Mouse (Mus musculus) mouse trophoblast stem cell (cell line): ENCODE measurements around the gene Nr3c2.

Experiments
- in situ Hi-C, 2 experiments: fragments of 300-500 bp; cut with MseI, MboI; formaldehyde crosslinking; loops; 2 replicates in 1 of 2; 3 replicates in 1 of 2; pipeline ENCODE4 v1.15.1; 2025

Nr3c2 gene

DNA sequence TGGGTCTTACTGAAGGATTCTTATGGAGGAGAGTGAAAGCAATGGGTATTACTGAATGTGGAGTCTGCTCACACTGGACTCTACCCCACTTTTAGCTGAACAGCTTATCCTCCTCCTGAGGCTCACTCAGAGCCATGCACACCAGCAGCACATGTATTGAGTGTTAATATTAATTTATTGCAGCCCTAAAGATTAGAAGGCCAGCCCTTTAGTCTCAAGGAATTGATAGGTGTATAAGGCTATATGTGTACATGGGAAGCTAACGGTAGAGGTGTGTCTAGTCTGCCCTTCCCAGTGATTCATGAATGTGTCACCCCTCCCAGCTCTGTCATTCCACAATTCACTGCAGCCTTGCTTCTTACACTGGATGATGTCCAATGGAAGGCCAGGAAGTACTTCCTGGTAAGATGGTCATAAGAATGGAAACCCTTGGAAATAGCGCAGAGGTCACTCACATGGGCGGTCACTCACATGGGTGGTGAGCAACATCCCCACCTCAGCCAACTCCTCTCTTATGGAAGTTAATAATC, 156.3 kb downstream of the Nr3c2 start:
- in situ Hi-C loops, result no loop called here

DNA sequence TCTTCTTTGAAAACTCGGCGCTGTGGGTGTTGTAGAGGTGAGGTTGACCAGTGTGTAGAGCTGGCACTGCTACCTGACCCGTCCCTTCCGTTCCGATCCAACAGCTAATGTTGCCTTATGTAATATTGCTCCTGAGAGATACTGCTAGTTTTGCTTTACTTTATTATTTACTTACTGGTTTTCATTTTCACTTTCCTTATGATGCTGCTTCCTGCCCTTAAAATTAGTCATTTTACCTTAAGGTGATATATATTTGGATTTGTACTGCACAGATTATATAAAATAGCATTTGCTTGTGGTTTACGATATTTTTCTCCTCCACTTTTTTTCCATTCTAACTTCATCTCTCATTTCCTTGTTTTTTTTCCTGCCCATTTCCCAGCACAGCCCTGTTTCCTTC, 157.6 kb downstream of the Nr3c2 start:
- in situ Hi-C loops, result no loop called here

- in situ Hi-C loops, result no loop called here
These were observed 183.4 kb downstream of the Nr3c2 start for GRCm38 (mm10) chr8:77082687-77083086.

DNA sequence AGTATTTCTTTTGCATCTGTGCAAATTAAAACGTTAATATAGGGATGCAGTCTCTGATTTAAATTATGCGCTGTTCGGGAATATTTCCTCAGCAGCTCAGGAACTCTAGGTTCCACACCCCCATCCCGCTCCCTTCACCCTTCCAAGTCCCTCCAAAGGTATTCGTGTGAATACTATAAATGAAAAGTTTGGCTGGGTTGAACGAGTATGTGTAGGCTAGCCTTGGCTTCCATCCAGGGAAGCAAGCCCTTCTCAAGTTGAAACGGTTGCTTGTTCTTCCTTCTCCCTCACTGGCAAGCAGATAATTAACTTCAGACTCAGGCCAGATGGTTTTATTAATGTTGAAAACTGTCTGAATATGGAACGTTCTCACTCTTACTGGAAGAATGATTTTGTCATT, 186.8 kb downstream of the Nr3c2 start:
- in situ Hi-C loops, result no loop called here

- in situ Hi-C loops, result no loop called here
These were observed 197.5 kb downstream of the Nr3c2 start for GRCm38 (mm10) chr8:77096721-77097120.

DNA sequence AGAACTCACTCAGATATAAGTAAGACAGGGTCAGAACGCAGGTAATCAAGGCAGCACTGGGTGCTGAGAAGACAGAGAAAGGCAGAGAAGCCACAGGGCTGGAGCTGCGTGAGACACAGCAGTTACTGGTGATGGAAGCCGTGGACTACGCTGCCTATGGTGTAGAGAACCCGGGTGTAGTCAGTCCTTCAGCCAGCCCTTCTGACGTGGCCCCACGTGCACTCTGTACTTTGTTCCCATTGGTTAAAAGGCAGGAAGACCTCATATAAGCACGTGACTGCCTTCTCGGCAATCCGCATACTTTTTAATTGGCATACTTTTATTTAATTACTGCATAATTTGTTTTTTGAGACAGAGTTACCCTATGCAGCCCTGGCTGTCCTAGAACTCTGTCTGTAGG, 198.9 kb downstream of the Nr3c2 start:
- in situ Hi-C loops, result no loop called here

DNA sequence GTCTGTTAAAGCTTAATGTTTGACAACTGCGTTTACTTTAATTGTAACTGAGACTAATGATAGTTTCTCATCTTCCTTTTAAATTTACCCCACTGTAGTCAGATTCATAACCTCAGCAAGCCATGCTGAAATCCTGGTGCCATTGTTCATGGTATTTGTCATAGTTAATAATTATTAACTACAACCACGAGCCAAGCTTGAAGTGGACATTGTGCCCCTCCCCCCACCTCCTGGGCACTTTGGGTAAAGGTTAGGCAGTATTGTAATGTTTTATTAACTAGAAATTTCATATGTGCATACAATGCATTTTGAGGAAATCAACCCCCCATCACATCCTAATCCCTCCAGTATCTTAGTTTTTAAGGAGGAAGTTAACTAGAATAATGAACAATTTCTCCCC, 201.1 kb downstream of the Nr3c2 start:
- in situ Hi-C loops, result no loop called here

GRCm38 (mm10) chr8:77102879-77103278, 203.6 kb downstream of the Nr3c2 start:
- in situ Hi-C loops, result no loop called here

GRCm38 (mm10) chr8:77112719-77113118, 213.5 kb downstream of the Nr3c2 start:
- in situ Hi-C loops, result no loop called here

DNA sequence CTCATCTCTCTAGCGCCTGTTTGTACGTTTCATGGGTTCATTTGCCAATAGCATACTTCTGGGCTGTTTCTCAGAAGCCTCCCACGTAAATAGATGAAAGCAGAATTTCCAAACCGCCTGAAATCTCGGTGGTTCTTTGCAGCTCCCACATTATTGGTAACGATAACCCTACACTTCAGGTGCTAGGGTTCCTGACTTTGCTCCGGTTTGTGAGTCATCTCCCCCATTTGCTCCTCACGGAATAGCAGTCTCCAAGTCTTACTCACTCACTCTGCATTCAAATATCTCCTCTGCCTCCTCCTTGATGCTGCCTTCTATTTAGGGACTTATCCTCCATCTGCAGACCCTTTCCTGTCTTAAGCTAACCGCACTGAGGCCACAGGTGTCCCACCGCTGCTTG, 215.5 kb downstream of the Nr3c2 start:
- in situ Hi-C loops, result no loop called here

DNA sequence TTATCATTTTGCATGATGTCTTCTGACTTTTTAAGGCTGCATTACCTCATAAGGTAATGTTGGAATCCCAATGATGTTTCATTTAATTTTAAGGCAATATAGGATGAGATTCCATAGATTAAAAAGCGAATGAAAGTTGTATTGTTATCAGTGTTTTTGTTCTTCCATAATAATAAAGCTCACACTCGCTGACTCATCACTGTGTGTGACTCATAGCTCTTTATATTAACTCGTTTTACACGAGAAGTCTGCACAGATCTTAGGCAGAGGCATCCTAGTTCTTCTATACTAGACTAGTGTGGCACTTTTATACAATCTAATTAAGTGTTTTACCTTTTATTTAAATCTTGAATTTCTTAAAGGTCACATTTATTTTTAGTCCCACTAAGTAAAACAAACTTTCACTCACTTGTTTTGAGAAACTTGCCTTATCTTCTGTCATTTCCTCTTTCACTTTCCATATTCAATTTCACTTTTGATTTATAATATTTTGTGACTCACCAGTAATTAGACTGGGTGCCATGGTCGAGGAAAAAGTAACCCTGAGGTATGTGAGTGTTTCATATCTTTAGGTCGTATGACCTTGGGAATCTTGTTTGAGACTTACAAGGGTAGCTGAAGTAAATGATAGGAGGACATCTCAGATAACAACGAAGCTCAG, 217.3 kb downstream of the Nr3c2 start:
- in situ Hi-C loops, result no loop called here

- in situ Hi-C loops, result no loop called here
These were observed 221.7 kb downstream of the Nr3c2 start for GRCm38 (mm10) chr8:77120810-77121570.

- in situ Hi-C loops, result no loop called here
These were observed 222.3 kb downstream of the Nr3c2 start for GRCm38 (mm10) chr8:77121571-77121890.

GRCm38 (mm10) chr8:77122300-77122699, 223.1 kb downstream of the Nr3c2 start:
- in situ Hi-C loops, result no loop called here

GRCm38 (mm10) chr8:77125777-77126176, 226.5 kb downstream of the Nr3c2 start:
- in situ Hi-C loops, result no loop called here

DNA sequence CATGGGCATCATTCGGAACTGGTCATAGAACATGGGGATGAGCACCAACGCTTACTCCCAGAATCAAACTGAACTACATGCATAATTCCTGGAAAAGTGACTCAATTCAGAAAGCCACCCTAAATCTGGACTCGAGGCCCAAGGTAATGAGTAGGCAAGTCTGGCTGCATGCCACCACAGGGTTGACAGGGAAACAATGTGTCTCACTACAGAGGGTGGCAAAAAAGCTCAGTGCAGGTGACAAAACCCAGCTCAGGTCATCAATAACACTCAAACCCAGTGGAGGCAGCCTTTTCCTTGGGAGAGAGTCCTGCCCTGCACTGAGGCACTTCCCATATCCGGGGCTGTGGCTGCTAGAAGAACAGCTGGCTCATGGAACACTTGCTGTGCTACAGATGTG, 228.8 kb downstream of the Nr3c2 start:
- in situ Hi-C loops, result no loop called here

DNA sequence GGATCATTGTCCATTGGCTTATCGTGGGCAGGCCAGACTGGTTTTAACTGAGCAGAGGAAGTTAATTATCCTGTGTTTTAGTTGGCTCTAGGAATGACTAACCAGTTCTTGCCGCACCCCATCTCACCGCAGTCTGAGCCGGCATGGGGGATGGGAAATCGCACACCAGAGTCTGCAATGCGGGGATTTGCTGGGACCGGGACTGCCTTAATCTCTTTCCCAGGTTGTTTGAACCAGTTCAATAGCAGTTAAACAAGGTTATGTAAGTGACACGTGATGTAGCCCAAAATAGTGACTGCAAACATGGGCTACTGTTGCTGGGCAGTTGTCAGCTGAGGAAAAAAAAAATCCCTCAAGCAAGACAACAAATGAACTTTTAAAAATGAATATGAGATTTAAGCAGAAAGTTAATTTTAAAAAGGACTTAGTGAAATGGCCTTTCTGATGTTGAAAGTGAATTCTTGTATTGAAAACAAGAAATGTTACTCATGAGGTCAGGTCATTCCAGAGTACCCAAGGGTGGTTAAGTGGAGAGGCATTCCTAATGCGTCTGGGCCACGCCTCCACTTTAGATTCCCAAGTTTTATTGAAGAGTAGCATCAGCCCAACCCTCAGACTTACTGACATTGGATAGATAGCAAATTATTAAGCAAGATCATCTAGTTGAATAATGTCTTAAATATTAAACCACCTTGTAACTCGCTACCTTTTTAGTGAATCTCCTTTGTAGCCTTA, 233.8 kb downstream of the Nr3c2 start:
- in situ Hi-C loops, result no loop called here

- in situ Hi-C loops, result no loop called here
These were observed 234.6 kb downstream of the Nr3c2 start for GRCm38 (mm10) chr8:77133797-77134385.

GRCm38 (mm10) chr8:77145285-77145684, 246.0 kb downstream of the Nr3c2 start:
- in situ Hi-C loops, result no loop called here

DNA sequence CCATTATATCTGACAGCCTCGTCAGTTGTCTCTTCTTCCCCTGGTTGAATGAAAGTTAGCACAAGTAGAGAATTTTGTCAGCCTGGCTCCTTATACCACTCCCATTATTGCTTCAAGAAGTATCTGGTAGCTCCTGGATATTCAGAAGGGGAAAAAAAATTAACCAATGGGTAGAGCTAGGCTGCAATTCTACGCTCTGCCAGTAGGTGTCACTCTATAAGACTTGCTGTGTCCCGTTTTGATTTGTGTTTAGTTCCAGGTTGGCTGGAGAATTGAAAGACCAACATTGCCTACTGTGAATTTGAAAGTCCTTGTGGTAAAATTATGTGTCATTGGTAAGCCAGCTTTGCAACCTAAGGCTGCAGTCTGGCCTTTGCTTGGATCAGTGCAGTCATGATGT, 255.3 kb downstream of the Nr3c2 start:
- in situ Hi-C loops, result no loop called here

- in situ Hi-C loops, result no loop called here
These were observed 270.1 kb downstream of the Nr3c2 start for GRCm38 (mm10) chr8:77169320-77169719.

- in situ Hi-C loops, result no loop called here
These were observed 270.7 kb downstream of the Nr3c2 start for GRCm38 (mm10) chr8:77169757-77170438.
